Mouse (Mus musculus) lung, embryonic 15.5 days (tissue): ENCODE measurements at regions not wholly inside any gene's neighbourhood (a gene's known extent, or its start where the extent isn't known, plus 50 kb on each side); places are given as distances from the start of the nearest gene placed in this dataset.

Source experiments
- ATAC-seq: fragments of 200-750 bp; cut with Nextera tagmentation; 2 replicates; pipeline ENCODE4 v1.8.0; 2017; ENCODE audit warnings: moderate number of reproducible peaks, borderline replicate concordance; ENCODE audit not compliant: low FRiP score, low TSS enrichment; ENCODE audit errors: extremely low read depth
- H3K27ac ChIP-seq: fragments of 300-500 bp; sonication (generic); 2 replicates; pipeline ENCODE4 v1.5.1; 2015; ENCODE audit warnings: moderate library complexity, mild to moderate bottlenecking, inconsistent platforms
- H3K27me3 ChIP-seq: fragments of 300-500 bp; sonication (generic); 2 replicates; pipeline ENCODE4 v1.6.1; 2015; ENCODE audit warnings: inconsistent platforms
- H3K36me3 ChIP-seq: fragments of 300-500 bp; sonication (generic); 2 replicates; pipeline ENCODE4 v1.6.1; 2015; ENCODE audit warnings: inconsistent platforms
- H3K4me1 ChIP-seq: fragments of 300-500 bp; sonication (generic); 2 replicates; pipeline ENCODE4 v1.6.1; 2015; ENCODE audit warnings: inconsistent platforms
- H3K4me2 ChIP-seq: fragments of 300-500 bp; sonication (generic); 2 replicates; pipeline ENCODE4 v1.6.1; 2015; ENCODE audit warnings: inconsistent platforms, mild to moderate bottlenecking, moderate library complexity
- H3K4me3 ChIP-seq: fragments of 300-500 bp; sonication (generic); 2 replicates; pipeline ENCODE4 v1.5.1; 2015; ENCODE audit warnings: mild to moderate bottlenecking, inconsistent platforms
- H3K9ac ChIP-seq: fragments of 300-500 bp; sonication (generic); 2 replicates; pipeline ENCODE4 v1.6.1; 2015; ENCODE audit warnings: inconsistent platforms
- H3K9me3 ChIP-seq: fragments of 300-500 bp; sonication (generic); 2 replicates; pipeline ENCODE4 v1.6.1; 2016; ENCODE audit warnings: inconsistent platforms
- WGBS: fragments of 180-500 bp; shearing (Covaris S2); methylation state at CpG from one replicate; pipeline ENCODE4 v1.1.7; 2015; 5-methylcytosine and 5-hydroxymethylcytosine counted together

GRCm38 (mm10) chr3:147571850-147572249, 719.7 kb downstream of the Ttll7 start:
- Histone ChIP-seq H3K4me3 (no peak overlapping the region), H3K4me1 (no peaks in the 10 kb centered on the region), H3K9me3 (no peaks in the 10 kb centered on the region), H3K4me2 (no peak overlapping the region), H3K27ac (no peak overlapping the region), H3K27me3 (no peaks in the 10 kb centered on the region), H3K36me3 (no peaks in the 10 kb centered on the region), H3K9ac (no peak overlapping the region)
- WGBS: 72% methylated on average over 4 of the region's 4 CpGs
- ATAC-seq: no peak

- Histone ChIP-seq H3K27ac (no peak overlapping the region), H3K9me3 (no peaks in the 10 kb centered on the region), H3K9ac (no peak overlapping the region), H3K4me2 (0 out of 2 replicates have a peak overlapping the region, but pooled peaks have one; percentile 6), H3K36me3 (no peaks in the 10 kb centered on the region), H3K4me1 (0 out of 2 replicates have a peak, but pooled peaks cover 3% of the 10 kb centered on the region), H3K27me3 (no peaks in the 10 kb centered on the region), H3K4me3 (no peak overlapping the region)
- 45% methylated on average over 6 of the region's 6 CpGs for WGBS
- ATAC-seq: no peak
Observed at GRCm38 (mm10) chr3:147545329-147546006, 693.3 kb downstream of the Ttll7 start.

GRCm38 (mm10) chr3:147542285-147542684, 690.1 kb downstream of the Ttll7 start:
- H3K27ac ChIP-seq: no peak overlapping the region
- WGBS: 79% methylated on average over 4 of the region's 4 CpGs
- no peaks in the 10 kb centered on the region for H3K27me3 ChIP-seq
- 0 out of 2 replicates have a peak, but pooled peaks cover 3% of the 10 kb centered on the region for H3K4me1 ChIP-seq
- ATAC-seq: no peak
- no peak overlapping the region for H3K4me3 ChIP-seq
- no peaks in the 10 kb centered on the region for H3K36me3 ChIP-seq
- H3K9me3 ChIP-seq: no peaks in the 10 kb centered on the region
- H3K9ac ChIP-seq: no peak overlapping the region
- H3K4me2 ChIP-seq: no peak overlapping the region

GRCm38 (mm10) chr3:147537584-147537983, 685.4 kb downstream of the Ttll7 start:
- H3K9me3 ChIP-seq: no peaks in the 10 kb centered on the region
- no peak overlapping the region for H3K27ac ChIP-seq
- H3K4me1 ChIP-seq: no peaks in the 10 kb centered on the region
- H3K36me3 ChIP-seq: no peaks in the 10 kb centered on the region
- H3K4me3 ChIP-seq: no peak overlapping the region
- no peak overlapping the region for H3K4me2 ChIP-seq
- ATAC-seq: no peak
- H3K9ac ChIP-seq: no peak overlapping the region
- no peaks in the 10 kb centered on the region for H3K27me3 ChIP-seq

- no peak overlapping the region for H3K4me3 ChIP-seq
- ATAC-seq: no peak
- WGBS: 79% methylated on average over 2 of the region's 2 CpGs
Observed at GRCm38 (mm10) chr3:147532196-147532595, 680.0 kb downstream of the Ttll7 start.

GRCm38 (mm10) chr3:147531608-147532180, 679.5 kb downstream of the Ttll7 start:
- no peak for ATAC-seq
- no peaks in the 10 kb centered on the region for H3K9me3 ChIP-seq
- H3K4me3 ChIP-seq: no peak overlapping the region
- H3K4me1 ChIP-seq: no peaks in the 10 kb centered on the region
- H3K36me3 ChIP-seq: no peaks in the 10 kb centered on the region
- no peak overlapping the region for H3K9ac ChIP-seq
- no peaks in the 10 kb centered on the region for H3K27me3 ChIP-seq
- no peak overlapping the region for H3K4me2 ChIP-seq
- H3K27ac ChIP-seq: no peak overlapping the region
- WGBS: 49% methylated on average over 6 of the region's 6 CpGs

More at GRCm38 (mm10) chr3:147532196-147532595, 680.0 kb downstream of the Ttll7 start:
- Histone ChIP-seq H3K9ac (no peak overlapping the region), H3K9me3 (no peaks in the 10 kb centered on the region), H3K4me2 (no peak overlapping the region), H3K36me3 (no peaks in the 10 kb centered on the region), H3K27me3 (no peaks in the 10 kb centered on the region), H3K4me1 (no peaks in the 10 kb centered on the region), H3K27ac (no peak overlapping the region)
